Mouse (Mus musculus) olfactory bulb, adult 2 months (tissue): ENCODE measurements around the gene Csnk1g2. TPM values are rescaled to one million over a fixed set of nuclear protein-coding genes. Genes with fewer than 3 reads are reported as not detected.
A peak's percentile ranks its signal among the peaks of the same experiment; 100 is the strongest.

Experiments
- H3K27ac ChIP-seq: fragments of 200-500 bp; 2 replicates; pipeline ENCODE4 v1.5.1; 2012; ENCODE audit warnings: low read depth, low read length; ENCODE audit not compliant: insufficient read depth
- H3K4me1 ChIP-seq: fragments of 200-500 bp; 2 replicates; pipeline ENCODE4 v1.6.1; 2012; ENCODE audit warnings: low read length; ENCODE audit not compliant: control insufficient read depth, insufficient read depth
- H3K4me3 ChIP-seq: fragments of 200-500 bp; 2 replicates; pipeline ENCODE4 v1.5.1; 2012; ENCODE audit warnings: mild to moderate bottlenecking, low read depth, low read length, moderate library complexity; ENCODE audit not compliant: insufficient read depth
- CTCF ChIP-seq: fragments of 200-500 bp; IDR thresholded peaks from 2 replicates; pipeline ENCODE4 v1.5.1; 2012; ENCODE audit warnings: low read depth, mild to moderate bottlenecking, low read length, moderate library complexity; ENCODE audit not compliant: insufficient read depth
- POLR2A ChIP-seq: fragments of 200-500 bp; IDR thresholded peaks from 2 replicates; pipeline ENCODE4 v1.6.1; 2012; ENCODE audit warnings: mild to moderate bottlenecking, low read depth, low read length, moderate library complexity; ENCODE audit not compliant: insufficient read depth
- WGBS: fragments of 180-500 bp; shearing (Covaris S2); methylation state at CpG from one replicate; pipeline ENCODE4 v1.1.7; 2018; 5-methylcytosine and 5-hydroxymethylcytosine counted together
- polyA plus RNA-seq: library from polyadenylated mRNA; stranded (reverse); fragments of >200 nt; gene quantifications from 2 replicates; pipeline ENCODE4 v1.2.4, GENCODE M21; 2012; ENCODE audit warnings: low replicate concordance; ENCODE audit not compliant: missing spikeins, insufficient read depth, insufficient read length

The Csnk1g2 gene
- polyA plus RNA-seq, 1 experiment: 431 TPM

DNA sequence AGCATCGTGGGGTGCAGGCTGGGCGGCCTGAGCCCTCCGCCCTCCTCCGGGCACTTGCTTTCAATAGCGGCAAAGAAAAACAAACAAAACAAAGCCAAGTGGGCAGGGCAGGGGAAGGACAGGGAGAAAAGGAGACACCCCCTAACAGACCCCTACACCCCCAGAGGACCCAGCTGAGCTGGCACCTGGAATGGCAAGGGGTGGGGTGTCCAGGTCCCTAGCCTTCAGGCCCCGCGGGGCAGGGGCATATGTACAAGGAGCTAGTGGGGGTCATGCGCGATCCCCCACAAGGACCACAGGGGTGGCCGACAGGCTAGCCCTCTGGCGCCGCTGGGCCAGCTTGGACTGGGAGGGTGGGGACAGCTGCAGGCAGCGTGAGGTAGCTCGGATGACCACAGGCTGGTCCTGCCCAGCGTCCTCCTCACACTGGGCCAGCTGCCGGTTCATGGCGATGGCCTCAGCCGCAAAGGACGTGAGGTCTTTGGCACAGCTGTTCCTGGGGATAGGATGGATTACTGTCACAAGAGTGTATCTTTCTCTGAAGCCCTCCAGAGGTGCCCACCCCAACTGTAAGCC lies 44.3 kb downstream of the Csnk1g2 start:
- Histone ChIP-seq H3K4me1 (peaks cover 24% of the 10 kb centered on the region), H3K4me3 (no peak overlapping the region), H3K27ac (no peak overlapping the region)
- 77% methylated on average over 19 of the region's 19 CpGs for whole genome bisulfite sequencing
- TF ChIP-seq CTCF (no peak), POLR2A (no peak)

DNA sequence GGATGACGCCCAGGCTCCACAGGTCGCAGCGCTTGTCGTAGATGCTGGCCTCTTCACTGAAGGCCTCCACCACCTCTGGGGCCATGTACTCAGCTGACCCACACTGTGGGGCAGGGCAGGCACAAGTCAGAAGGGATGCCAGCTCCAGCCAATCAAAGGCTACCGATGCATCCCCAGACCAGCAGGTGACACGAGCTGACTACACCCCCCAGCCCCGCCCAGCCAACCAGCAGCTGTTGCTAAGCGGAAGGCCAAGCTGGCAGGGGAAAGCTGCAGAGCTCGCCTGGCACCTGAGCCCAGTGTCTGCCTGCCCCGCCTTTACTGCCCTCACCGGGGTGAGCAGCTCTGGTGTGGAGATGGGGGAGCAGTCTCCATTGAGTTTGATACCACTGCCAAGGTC lies 46.0 kb downstream of the Csnk1g2 start:
- Histone ChIP-seq H3K27ac (no peak overlapping the region), H3K4me3 (no peak overlapping the region), H3K4me1 (peaks cover 35% of the 10 kb centered on the region)
- 82% methylated on average over 11 of the region's 11 CpGs for WGBS
- TF ChIP-seq CTCF (no peak), POLR2A (no peak)

DNA sequence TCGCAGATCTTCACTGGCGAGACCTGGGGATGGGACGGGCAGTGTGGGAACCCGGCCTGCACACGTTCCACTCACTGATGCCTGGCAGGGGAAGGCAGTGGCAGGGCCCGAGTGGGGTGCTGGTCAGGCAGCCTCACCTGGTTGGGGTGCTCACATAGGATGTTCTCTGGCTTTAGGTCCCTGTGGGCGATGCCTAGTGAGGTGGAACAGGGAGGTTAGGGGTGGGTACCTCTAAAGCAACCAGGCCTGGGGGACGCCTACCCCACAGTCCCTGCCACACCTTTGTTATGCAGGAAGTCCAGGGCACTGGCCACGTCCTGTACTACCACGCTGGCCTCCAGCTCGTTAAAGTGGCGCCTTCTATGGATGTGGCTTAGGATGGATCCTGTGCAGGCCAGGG lies 46.4 kb downstream of the Csnk1g2 start:
- H3K27ac ChIP-seq: no peak overlapping the region
- H3K4me3 ChIP-seq: no peak overlapping the region
- H3K4me1 ChIP-seq: peaks cover 37% of the 10 kb centered on the region
- TF ChIP-seq CTCF (no peak), POLR2A (no peak)
- 91% methylated on average over 12 of the region's 12 CpGs for WGBS

DNA sequence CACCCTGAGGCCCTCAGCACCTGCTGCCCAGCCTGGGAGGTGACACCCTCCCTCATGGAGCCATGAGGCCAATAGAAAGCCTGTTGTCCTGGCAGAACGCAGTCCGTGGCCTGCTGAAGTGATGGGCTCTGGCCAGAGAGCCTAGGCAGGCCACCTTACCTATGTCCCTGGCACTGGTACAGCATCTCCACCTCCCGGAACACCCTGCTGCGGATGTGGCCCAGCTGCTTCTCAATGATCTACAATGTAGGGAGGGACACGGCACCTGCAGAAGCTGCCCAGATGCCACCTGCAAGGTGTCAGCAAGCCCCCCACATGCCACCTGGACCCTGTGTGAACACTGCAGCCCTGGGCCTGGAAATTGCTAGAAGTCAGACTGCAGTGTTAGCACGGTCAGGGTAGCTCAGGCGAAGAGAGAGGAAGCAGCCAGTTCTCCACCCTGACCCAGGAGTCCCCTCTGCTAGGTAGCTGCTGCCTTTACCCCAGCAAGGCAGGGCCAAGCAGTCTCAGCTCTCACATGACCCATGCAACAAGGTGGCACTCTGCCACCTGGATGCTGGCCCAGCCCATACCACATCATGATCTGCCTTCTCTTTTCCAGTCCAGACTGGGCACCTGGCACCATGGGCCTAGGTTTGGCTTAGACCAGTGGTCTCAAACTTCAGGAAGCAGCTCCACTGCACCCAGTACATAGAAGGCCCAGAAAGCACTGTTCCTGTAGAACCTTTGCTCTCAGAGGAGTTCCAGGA lies 47.3 kb downstream of the Csnk1g2 start:
- Histone ChIP-seq H3K4me3 (no peak overlapping the region), H3K27ac (no peak overlapping the region), H3K4me1 (peaks cover 39% of the 10 kb centered on the region)
- TF ChIP-seq CTCF (no peak), POLR2A (no peak)
- 89% methylated on average over 7 of the region's 7 CpGs for WGBS

DNA sequence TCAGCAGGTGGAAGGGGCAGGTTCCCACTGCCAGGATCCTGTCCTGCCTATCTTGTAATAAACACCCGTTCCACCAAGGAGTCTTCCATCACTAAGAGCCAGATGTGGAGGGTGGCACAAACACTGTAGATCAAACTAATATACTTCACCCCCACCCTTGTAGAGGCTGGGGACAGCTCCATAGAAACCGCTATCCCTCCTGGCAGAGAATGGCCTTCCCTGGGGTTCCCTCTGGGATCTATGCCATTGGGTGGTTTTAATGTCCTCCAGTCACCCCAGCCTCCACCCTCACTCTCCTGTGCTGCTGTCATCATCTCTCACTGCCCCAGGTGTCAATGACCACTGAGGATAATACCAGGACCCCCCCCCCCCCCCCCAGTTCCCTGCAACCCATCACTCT lies 47.9 kb downstream of the Csnk1g2 start:
- peaks cover 36% of the 10 kb centered on the region for H3K4me1 ChIP-seq
- no peak overlapping the region for H3K27ac ChIP-seq
- TF ChIP-seq CTCF (no peak), POLR2A (no peak)
- 60% methylated on average over 2 of the region's 2 CpGs for WGBS
- no peak overlapping the region for H3K4me3 ChIP-seq

DNA sequence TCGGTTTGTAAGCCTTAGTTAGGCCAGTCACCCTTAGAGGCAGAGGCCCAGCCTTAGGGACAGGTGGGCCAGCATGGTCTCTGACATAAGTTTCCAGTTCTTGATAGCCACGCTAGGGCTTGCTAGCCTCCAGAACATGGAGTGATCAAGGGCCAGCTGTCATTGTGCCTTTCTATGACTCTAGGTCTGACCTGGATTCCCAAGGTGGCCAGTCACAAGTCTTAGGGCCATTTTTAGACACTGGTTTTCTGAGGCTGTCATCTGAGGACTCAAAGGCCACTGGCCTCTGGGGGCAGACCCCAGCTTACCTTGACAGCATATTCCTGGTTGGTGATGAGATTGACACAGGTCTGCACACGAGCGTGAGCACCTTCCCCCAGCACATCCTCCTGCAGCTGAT lies 48.6 kb downstream of the Csnk1g2 start:
- Histone ChIP-seq H3K4me3 (no peak overlapping the region), H3K27ac (no peak overlapping the region), H3K4me1 (peaks cover 36% of the 10 kb centered on the region)
- TF ChIP-seq POLR2A (no peak), CTCF (no peak)
- WGBS: 89% methylated on average over 4 of the region's 4 CpGs

DNA sequence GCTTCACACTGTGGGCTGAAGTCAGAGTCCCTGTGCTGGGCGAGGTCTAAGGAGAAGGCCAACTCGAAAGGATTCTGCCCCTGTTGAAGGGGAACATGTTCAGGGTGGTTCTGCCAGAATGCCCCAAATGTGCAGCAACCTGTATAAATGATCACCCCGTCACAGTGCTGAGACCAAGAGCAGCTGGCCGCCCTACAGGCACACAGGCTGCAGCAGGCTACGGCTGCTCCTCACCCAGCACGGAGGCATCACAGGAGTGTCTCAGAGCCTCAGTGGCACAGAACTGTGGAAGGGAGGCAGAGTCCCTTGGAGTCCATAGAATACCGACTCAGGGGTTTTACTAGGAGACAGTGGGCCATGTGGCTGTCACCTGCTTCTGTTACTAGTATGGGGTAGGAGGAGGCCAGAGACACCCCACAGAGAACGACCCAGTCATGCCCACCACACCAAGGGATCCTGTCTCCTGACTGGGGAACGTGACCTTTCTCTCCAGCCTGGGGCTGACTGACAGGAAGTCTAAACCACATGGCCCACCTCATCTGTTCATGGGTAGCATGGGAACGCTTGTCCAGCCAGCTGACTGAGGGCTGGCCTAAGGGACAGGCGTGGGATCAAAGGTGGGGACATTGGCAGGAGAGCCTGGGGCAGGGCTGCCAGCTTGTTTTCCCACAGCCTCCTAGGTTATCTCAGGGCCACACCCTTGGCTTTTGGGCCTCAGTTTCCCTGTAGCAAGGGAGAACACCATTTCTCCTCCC lies 49.5 kb downstream of the Csnk1g2 start:
- Histone ChIP-seq H3K27ac (no peak overlapping the region), H3K4me3 (no peak overlapping the region), H3K4me1 (peaks cover 40% of the 10 kb centered on the region)
- WGBS: 82% methylated on average over 11 of the region's 11 CpGs
- TF ChIP-seq POLR2A: no peak
- TF ChIP-seq CTCF: no peak

DNA sequence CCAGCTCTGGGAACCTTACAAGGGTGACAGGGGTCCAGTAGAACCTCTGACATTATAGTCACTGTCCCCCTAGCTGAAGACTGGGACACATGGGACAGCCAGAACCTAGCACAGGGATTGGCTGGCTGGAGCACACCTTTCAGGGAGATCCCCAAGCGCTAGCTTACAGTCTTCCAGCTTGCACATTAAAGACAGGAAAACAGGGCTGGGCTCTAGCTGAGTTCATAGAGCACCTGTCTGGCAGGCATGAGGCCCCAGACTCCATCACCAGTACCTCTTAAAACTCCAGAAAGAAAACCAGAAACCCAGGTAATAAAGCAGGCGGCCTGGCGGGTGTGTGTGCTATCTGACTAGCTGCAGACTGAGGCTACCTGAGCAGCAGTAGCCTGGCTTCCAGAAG lies 51.1 kb downstream of the Csnk1g2 start:
- Histone ChIP-seq H3K4me1 (peaks cover 51% of the 10 kb centered on the region), H3K4me3 (no peak overlapping the region), H3K27ac (no peak overlapping the region)
- WGBS: 84% methylated on average over 3 of the region's 3 CpGs
- TF ChIP-seq CTCF (no peak), POLR2A (no peak)

DNA sequence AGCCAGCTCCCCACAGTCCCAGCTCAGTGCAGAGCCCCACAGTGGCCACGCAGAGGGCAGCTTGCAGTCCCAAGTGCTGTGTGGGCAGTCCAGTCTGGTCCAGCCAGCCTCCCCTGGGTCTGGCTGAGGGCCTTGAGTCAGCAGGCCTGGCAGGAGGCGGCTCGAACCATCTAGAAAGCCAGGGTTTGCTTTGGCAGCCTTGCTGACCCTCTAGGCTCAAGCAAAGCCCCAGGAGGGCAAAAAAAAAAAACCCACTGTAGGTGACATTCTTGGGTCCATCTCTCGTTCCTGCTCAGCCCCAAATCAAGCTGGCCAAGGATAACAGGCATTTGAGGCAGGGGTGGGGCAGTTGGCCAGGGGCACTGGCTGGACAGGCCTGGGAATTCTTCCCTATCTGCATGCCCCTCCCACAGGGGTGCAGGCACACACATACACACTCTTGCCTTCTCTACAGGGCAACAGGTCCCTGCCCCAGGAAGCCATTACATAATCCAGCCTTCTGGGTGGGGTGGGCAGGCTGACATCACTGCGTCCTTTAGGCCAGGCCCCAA lies 51.6 kb downstream of the Csnk1g2 start:
- peaks cover 55% of the 10 kb centered on the region for H3K4me1 ChIP-seq
- H3K27ac ChIP-seq: 0 out of 2 replicates have a peak overlapping the region, but pooled peaks have one; percentile 11
- TF ChIP-seq POLR2A: no peak
- no peak for TF ChIP-seq CTCF

More for the DNA sequence above, 51.6 kb downstream of the Csnk1g2 start:
- peak overlapping the region; percentile 72 for H3K4me3 ChIP-seq
- WGBS: 23% methylated on average over 5 of the region's 5 CpGs
